8 mouse cellular contexts compared by ENCODE assay signal in the genomic region with DNA sequence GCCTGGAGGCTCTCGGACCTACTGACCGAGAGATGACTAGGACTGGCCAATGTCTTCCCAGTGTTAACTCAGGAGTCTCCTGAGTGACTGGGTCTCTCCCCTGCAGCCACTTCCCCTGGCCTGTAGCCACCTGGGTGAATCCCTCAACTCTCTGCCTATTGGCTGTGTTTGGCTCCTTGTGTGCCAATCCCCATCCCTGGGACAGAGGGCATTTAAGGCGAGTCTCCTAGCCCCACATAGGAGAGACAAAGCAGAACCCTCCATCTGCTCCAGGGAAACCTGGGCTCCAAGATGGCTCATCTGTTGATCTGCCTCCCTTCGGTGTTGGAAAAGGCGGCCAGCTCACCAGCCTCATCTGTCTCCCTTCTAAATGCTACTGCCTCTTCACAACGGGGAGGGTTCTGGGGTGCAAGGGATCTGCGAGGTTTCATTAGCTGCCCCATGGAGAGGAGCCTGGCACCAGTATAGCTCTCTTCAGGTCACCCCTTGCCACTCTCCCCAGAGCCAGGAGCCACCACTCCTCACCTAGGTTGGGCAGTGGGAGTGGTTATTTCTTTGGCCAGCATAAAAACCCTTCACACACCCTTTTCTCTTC. TPM values are rescaled to one million over a fixed set of nuclear protein-coding genes. Genes with fewer than 3 reads are reported as not detected.
DNase-seq lines count a peak whose midpoint lies in the region; ATAC-seq and TF ChIP-seq lines count a peak whose summit lies in the region.

No protein-coding gene starts in this region.

- TF ChIP-seq CTCF in ES-Bruce4 (IDR thresholded peaks at IDR 0.05; ENCODE audit: low read depth, low read length), result no peak

- 31% methylated on average over 7 of the region's 7 CpGs for WGBS in forebrain, embryonic 12.5 days
- 67% methylated on average over 7 of the region's 7 CpGs for WGBS in liver, embryonic 12.5 days (ENCODE audit: insufficient replicate concordance)

- TF ChIP-seq POLR2A in ES-Bruce4 (IDR thresholded peaks at IDR 0.05; ENCODE audit: insufficient read depth, low read length), result no peak

- peak overlapping the region; percentile 94 for H3K4me3 ChIP-seq in ES-Bruce4 (ENCODE audit: low read depth, low read length)
- H3K4me3 ChIP-seq in forebrain, embryonic 12.5 days (replicated peaks), result peak overlapping the region; percentile 61
- H3K4me3 ChIP-seq in liver, embryonic 12.5 days, result peak overlapping the region; percentile 76; the same call in 1 of the 2 replicates

- peaks cover 12% of the 10 kb centered on the region for H3K4me1 ChIP-seq in ES-Bruce4 (ENCODE audit: control insufficient read depth, insufficient read depth, low read length)
- peaks cover 82% of the 10 kb centered on the region for H3K4me1 ChIP-seq in forebrain, embryonic 12.5 days
- H3K4me1 ChIP-seq in liver, embryonic 12.5 days, result peaks cover 88% of the 10 kb centered on the region

- no peaks in the 10 kb centered on the region for H3K9me3 ChIP-seq in ES-Bruce4 (replicated peaks; ENCODE audit: control insufficient read depth, insufficient read depth, low read length, poor library complexity, severe bottlenecking)
- H3K9me3 ChIP-seq in forebrain, embryonic 12.5 days, result no peaks in the 10 kb centered on the region
- no peaks in the 10 kb centered on the region for H3K9me3 ChIP-seq in liver, embryonic 12.5 days (replicated peaks)

- no peak for TF ChIP-seq EP300 in ES-Bruce4 (IDR thresholded peaks at IDR 0.05; ENCODE audit: insufficient read depth, low read depth, low read length)

- peak overlapping the region; percentile 98 for H3K4me2 ChIP-seq in forebrain, embryonic 12.5 days
- H3K4me2 ChIP-seq in liver, embryonic 12.5 days, result peak overlapping the region; percentile 93

- ATAC-seq in forebrain, embryonic 12.5 days (ENCODE audit: low FRiP score), result no peak
- no peak for ATAC-seq in liver, embryonic 12.5 days

- peak overlapping the region; percentile 32 for H3K27ac ChIP-seq in ES-Bruce4 (ENCODE audit: insufficient read depth, low read length)
- 0 out of 2 replicates have a peak overlapping the region, but pooled peaks have one; percentile 1 for H3K27ac ChIP-seq in forebrain, embryonic 12.5 days
- no peak overlapping the region for H3K27ac ChIP-seq in liver, embryonic 12.5 days

- H3K27me3 ChIP-seq in ES-Bruce4 (ENCODE audit: control insufficient read depth, insufficient read depth, low read length, poor library complexity, severe bottlenecking), result no peaks in the 10 kb centered on the region
- H3K27me3 ChIP-seq in forebrain, embryonic 12.5 days, result peaks cover 54% of the 10 kb centered on the region
- H3K27me3 ChIP-seq in liver, embryonic 12.5 days (replicated peaks), result peaks cover 89% of the 10 kb centered on the region

- peak; percentile 28 for DNase-seq in gastrocnemius, postnatal 25 days
- DNase-seq in gastrocnemius, adult 8-10 months (ENCODE audit: low spot score in 2 of 2), result no peak
- no peak for DNase-seq in right cerebral cortex, postnatal 4 days
- DNase-seq in urinary bladder, postnatal 10 days (ENCODE audit: low spot score), result no peak
- DNase-seq in gastrocnemius, postnatal 4 days (ENCODE audit: low spot score in 2 of 2), result no peak

- peak overlapping the region; percentile 98 for H3K9ac ChIP-seq in ES-Bruce4 (ENCODE audit: low read depth, poor library complexity, severe bottlenecking)
- no peak overlapping the region for H3K9ac ChIP-seq in forebrain, embryonic 12.5 days
- H3K9ac ChIP-seq in liver, embryonic 12.5 days, result no peak overlapping the region

- H3K36me3 ChIP-seq in ES-Bruce4 (ENCODE audit: control insufficient read depth, insufficient read depth, low read length, poor library complexity, severe bottlenecking), result peaks cover 26% of the 10 kb centered on the region
- no peaks in the 10 kb centered on the region; the same call in 1 of the 2 replicates for H3K36me3 ChIP-seq in forebrain, embryonic 12.5 days (replicated peaks)
- peaks cover 19% of the 10 kb centered on the region for H3K36me3 ChIP-seq in liver, embryonic 12.5 days

RNA-seq across cellular contexts. Expression of gene Socs3, which starts 3.2 kb away (rescaled TPM):
- total RNA-seq in gastrocnemius, postnatal 25 days (2021), result 1 to 10 TPM; 4.4 to 6.1 TPM
- total RNA-seq in gastrocnemius, adult 8-10 months (2022), result 1 to 10 TPM; 1.9 to 3.3 (median 2.5) TPM
- polyA plus RNA-seq in ES-Bruce4 (2011; ENCODE audit: insufficient read depth, insufficient read length, low read depth, missing spikeins), result 53.8 and 61.5 TPM in 2 replicates
- polyA plus RNA-seq in forebrain, embryonic 12.5 days (2016; fragmentation: Nextera tagmentation; extraction: Ambion mirVana), result 13.5 and 14.7 TPM in 2 replicates
- polyA plus RNA-seq in liver, embryonic 12.5 days (2016; fragmentation: Nextera tagmentation; extraction: Ambion mirVana), result 8.6 and 9.8 TPM in 2 replicates
- 10 to 100 TPM; 14.0 to 14.8 TPM for total RNA-seq in gastrocnemius, postnatal 4 days (2021)

RNA-seq across cellular contexts. Expression of gene Pgs1, which starts 19.5 kb away (rescaled TPM):
- total RNA-seq in gastrocnemius, postnatal 25 days (2021), result 10 to 100 TPM; 18.4 to 18.6 TPM
- total RNA-seq in gastrocnemius, adult 8-10 months (2022), result 10 to 100 TPM; 16.9 to 23.0 (median 19.1) TPM
- 31.5 and 35.5 TPM in 2 replicates for polyA plus RNA-seq in ES-Bruce4 (2011; ENCODE audit: insufficient read depth, insufficient read length, low read depth, missing spikeins)
- polyA plus RNA-seq in forebrain, embryonic 12.5 days (2016; fragmentation: Nextera tagmentation; extraction: Ambion mirVana), result 45.3 and 45.9 TPM in 2 replicates
- polyA plus RNA-seq in liver, embryonic 12.5 days (2016; fragmentation: Nextera tagmentation; extraction: Ambion mirVana), result 26.4 and 29.6 TPM in 2 replicates
- 10 to 100 TPM; 21.6 to 24.6 TPM for total RNA-seq in gastrocnemius, postnatal 4 days (2021)
